Mouse (Mus musculus) limb, embryonic 12.5 days (tissue): ENCODE data around the gene Fam81b. TPM values are rescaled to one million over a fixed set of nuclear protein-coding genes. Genes with fewer than 3 reads are reported as not detected.
"Not testable (repeated sequence)": the region's sequence is repeated elsewhere in the genome, so short reads cannot be mapped to it uniquely, and the experiment has no call there.

ENCODE experiments used
- ATAC-seq: fragments of 200-750 bp; cut with Nextera tagmentation; 2 replicates; pipeline ENCODE4 v1.8.0; 2017; ENCODE audit warnings: low read depth, moderate TSS enrichment; ENCODE audit not compliant: insufficient number of reproducible peaks, insufficient read depth, low FRiP score, low TSS enrichment
- H3K27ac ChIP-seq: fragments of 300-500 bp; sonication (generic); 2 replicates; pipeline ENCODE4 v1.5.1; 2016; ENCODE audit warnings: mild to moderate bottlenecking, moderate library complexity
- H3K27me3 ChIP-seq: fragments of 300-500 bp; sonication (generic); 2 replicates; pipeline ENCODE4 v1.6.1; 2016; ENCODE audit warnings: mild to moderate bottlenecking, moderate library complexity
- H3K36me3 ChIP-seq: fragments of 300-500 bp; sonication (generic); 2 replicates; pipeline ENCODE4 v1.6.1; 2016; ENCODE audit warnings: mild to moderate bottlenecking, moderate library complexity
- H3K4me1 ChIP-seq: fragments of 300-500 bp; sonication (generic); replicated peaks from 2 replicates; pipeline ENCODE4 v1.6.1; 2016
- H3K4me2 ChIP-seq: fragments of 300-500 bp; sonication (generic); 2 replicates; pipeline ENCODE4 v1.6.1; 2016; ENCODE audit warnings: mild to moderate bottlenecking, moderate library complexity
- H3K4me3 ChIP-seq: fragments of 300-500 bp; sonication (generic); replicated peaks from 2 replicates; pipeline ENCODE4 v1.5.1; 2016; ENCODE audit warnings: mild to moderate bottlenecking
- H3K9ac ChIP-seq: fragments of 300-500 bp; sonication (generic); replicated peaks from 2 replicates; pipeline ENCODE4 v1.6.1; 2016; ENCODE audit warnings: mild to moderate bottlenecking, moderate library complexity
- H3K9me3 ChIP-seq: fragments of 300-500 bp; sonication (generic); 2 replicates; pipeline ENCODE4 v1.6.1; 2016; ENCODE audit warnings: mild to moderate bottlenecking, moderate library complexity
- WGBS: fragments of 180-500 bp; shearing (Covaris S2); methylation state at CpG from one replicate; pipeline ENCODE4 v1.1.7; 2016; 5-methylcytosine and 5-hydroxymethylcytosine counted together
- polyA plus RNA-seq: library from polyadenylated mRNA; unstranded; fragments of >200 nt; fragmentation: Nextera tagmentation; extraction: Ambion mirVana; gene quantifications from 2 replicates; pipeline ENCODE4 v1.2.1, GENCODE M21; 2016

The Fam81b gene
- polyA plus RNA-seq: not detected in 2 replicates

- WGBS: 38% methylated on average over 7 of the region's 7 CpGs
- no peak within 1 kb of the TSS for H3K9ac ChIP-seq
- no peaks in the 10 kb centered on the region for H3K9me3 ChIP-seq
- no peak within 1 kb of the TSS for H3K4me2 ChIP-seq
- no peaks in the 10 kb centered on the region for H3K36me3 ChIP-seq
- no peak within 1 kb of the TSS for H3K27ac ChIP-seq
- ATAC-seq: no peak
- H3K4me1 ChIP-seq: no peaks in the 10 kb centered on the region
- no peak within 1 kb of the TSS for H3K4me3 ChIP-seq
- H3K27me3 ChIP-seq: no peaks in the 10 kb centered on the region
These were observed at the start of gene Fam81b for GRCm38 (mm10) chr13:76304637-76305122. Fam81b (minus strand) TSS chr13:76305072.

- not testable (repeated sequence) for H3K4me2 ChIP-seq, H3K36me3 ChIP-seq, H3K4me1 ChIP-seq, H3K4me3 ChIP-seq, H3K9me3 ChIP-seq, ATAC-seq, H3K27me3 ChIP-seq, H3K27ac ChIP-seq, H3K9ac ChIP-seq
- whole genome bisulfite sequencing: 76% methylated on average over 21 of the region's 21 CpGs
These were observed 41.1 kb upstream of the Fam81b start for GRCm38 (mm10) chr13:76345941-76346340.

DNA sequence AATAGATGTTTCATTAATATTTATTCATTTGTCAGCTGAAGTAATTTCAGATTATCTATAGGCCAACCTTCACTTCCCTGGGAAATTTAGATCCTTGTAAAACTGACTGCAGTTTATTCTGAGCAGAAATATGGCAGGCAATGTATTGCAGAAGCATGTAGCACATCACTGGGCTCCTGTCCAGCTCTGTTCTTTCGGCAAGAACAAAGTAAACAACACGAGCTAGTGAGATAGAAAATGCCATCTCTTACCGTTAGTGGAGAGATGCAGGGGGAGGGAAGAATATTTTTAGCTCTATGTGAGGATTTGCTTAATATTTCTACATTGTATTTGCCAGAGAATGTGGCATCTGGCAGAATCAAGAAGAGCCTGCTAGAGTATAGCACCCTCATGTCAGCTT, 13.8 kb upstream of the Fam81b start:
- WGBS: 78% methylated on average over 3 of the region's 3 CpGs
- Histone ChIP-seq H3K27ac (no peak overlapping the region), H3K4me2 (no peak overlapping the region), H3K36me3 (no peaks in the 10 kb centered on the region), H3K27me3 (no peaks in the 10 kb centered on the region), H3K9me3 (no peaks in the 10 kb centered on the region), H3K4me1 (no peaks in the 10 kb centered on the region), H3K4me3 (no peak overlapping the region), H3K9ac (no peak overlapping the region)
- ATAC-seq: no peak

DNA sequence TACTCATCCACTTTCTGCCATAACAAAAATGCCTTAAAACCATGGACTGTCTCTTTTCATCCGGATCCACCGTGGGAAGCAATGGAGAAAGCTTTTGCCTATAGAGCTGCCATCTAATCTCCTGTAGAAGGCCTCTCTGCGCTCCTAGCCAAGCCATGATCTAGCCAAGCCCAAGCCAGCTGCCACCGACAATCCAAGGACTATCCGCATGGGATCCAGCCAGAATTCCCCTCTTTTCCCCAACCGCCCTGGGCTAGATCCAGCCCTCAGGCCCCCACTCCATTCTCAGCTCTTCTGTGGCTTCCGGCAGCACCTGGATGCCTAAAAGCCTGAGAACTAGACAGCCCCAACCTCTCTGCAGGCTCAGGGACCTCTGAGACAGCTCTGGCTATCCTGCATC, 6.7 kb upstream of the Fam81b start:
- H3K9me3 ChIP-seq: no peaks in the 10 kb centered on the region
- WGBS: 89% methylated on average over 7 of the region's 7 CpGs
- H3K4me1 ChIP-seq: no peaks in the 10 kb centered on the region

GRCm38 (mm10) chr13:76308811-76309210, 3.9 kb upstream of the Fam81b start:
- Histone ChIP-seq H3K4me1 (no peaks in the 10 kb centered on the region), H3K9me3 (no peaks in the 10 kb centered on the region), H3K9ac (no peak overlapping the region), H3K4me3 (no peak overlapping the region), H3K27me3 (no peaks in the 10 kb centered on the region), H3K27ac (no peak overlapping the region), H3K4me2 (no peak overlapping the region), H3K36me3 (no peaks in the 10 kb centered on the region)
- no peak for ATAC-seq
- 44% methylated on average over 1 of the region's 1 CpGs for WGBS

More for the DNA sequence above, 6.7 kb upstream of the Fam81b start:
- no peaks in the 10 kb centered on the region for H3K27me3 ChIP-seq
- H3K9ac ChIP-seq: no peak overlapping the region
- ATAC-seq: no peak
- H3K36me3 ChIP-seq: no peaks in the 10 kb centered on the region
- H3K4me3 ChIP-seq: no peak overlapping the region
- no peak overlapping the region for H3K27ac ChIP-seq
- no peak overlapping the region for H3K4me2 ChIP-seq

DNA sequence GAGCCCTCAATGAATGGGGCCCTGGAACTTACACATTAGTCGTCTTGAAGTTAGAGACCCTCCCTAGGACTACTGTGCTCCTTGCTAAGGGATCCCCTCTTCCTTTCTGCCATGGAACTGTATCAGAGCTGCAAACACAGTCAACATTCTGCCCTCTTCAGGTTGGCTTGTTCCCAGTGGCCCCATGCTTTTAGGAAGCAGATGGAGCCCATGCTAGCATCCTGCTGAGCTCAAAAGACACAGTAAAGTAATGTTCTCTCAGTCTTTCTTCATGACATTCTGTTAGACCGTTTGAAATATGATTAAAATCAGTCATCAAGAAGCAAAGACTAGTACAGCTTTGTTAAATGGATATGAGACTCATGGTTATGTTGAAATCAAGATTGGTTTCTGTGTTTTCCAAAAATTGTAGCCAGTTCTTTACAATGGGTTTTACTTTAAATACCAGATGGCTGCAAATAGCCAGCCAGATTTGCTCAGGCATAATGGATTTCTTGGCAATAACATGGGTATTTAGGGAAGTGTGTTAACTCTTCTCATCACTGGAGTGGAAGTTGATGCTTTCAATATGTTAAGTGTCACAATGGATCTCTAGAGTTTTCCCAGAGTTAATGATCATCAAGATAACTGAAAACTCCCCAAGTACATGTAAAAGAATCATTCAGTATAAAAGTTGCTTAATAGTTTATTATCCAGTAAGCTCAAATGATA, 938 bp upstream of the Fam81b start:
- Histone ChIP-seq H3K27ac (no peak overlapping the region), H3K4me3 (no peak overlapping the region), H3K9me3 (no peaks in the 10 kb centered on the region), H3K27me3 (no peaks in the 10 kb centered on the region), H3K9ac (no peak overlapping the region), H3K4me1 (no peaks in the 10 kb centered on the region), H3K36me3 (no peaks in the 10 kb centered on the region), H3K4me2 (no peak overlapping the region)
- no peak for ATAC-seq
- 55% methylated on average over 2 of the region's 2 CpGs for WGBS

DNA sequence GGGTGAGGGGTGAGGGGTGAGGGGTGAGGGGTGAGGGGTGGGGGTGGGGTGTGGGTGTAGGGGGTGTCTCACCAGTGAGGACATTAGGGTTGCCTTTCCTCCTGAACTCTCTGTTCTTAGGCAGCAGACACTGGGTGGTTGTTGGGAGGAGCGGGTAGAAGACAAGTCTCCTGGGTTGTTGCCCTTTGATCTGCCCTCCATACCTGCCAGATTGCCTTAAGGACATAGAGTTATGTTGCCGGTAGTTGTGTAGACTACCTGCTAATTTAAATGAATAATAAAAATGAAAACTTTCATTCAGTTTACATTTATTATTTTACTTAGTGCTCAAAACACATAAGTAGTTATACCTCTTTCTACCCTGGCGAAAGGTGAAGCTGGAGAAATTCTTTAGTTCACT, 369 bp upstream of the Fam81b start:
- H3K27me3 ChIP-seq: no peaks in the 10 kb centered on the region
- 87% methylated on average over 3 of the region's 3 CpGs for WGBS
- no peaks in the 10 kb centered on the region for H3K9me3 ChIP-seq
- H3K4me2 ChIP-seq: no peak overlapping the region
- H3K36me3 ChIP-seq: no peaks in the 10 kb centered on the region
- H3K27ac ChIP-seq: no peak overlapping the region
- no peak overlapping the region for H3K9ac ChIP-seq
- ATAC-seq: no peak
- no peaks in the 10 kb centered on the region for H3K4me1 ChIP-seq
- no peak overlapping the region for H3K4me3 ChIP-seq

GRCm38 (mm10) chr13:76304201-76304600, 671 bp downstream of the Fam81b start:
- ATAC-seq: no peak
- Histone ChIP-seq H3K27ac (no peak overlapping the region), H3K27me3 (no peaks in the 10 kb centered on the region), H3K9ac (no peak overlapping the region), H3K9me3 (no peaks in the 10 kb centered on the region), H3K4me1 (no peaks in the 10 kb centered on the region), H3K4me3 (no peak overlapping the region), H3K4me2 (no peak overlapping the region), H3K36me3 (no peaks in the 10 kb centered on the region)
- 84% methylated on average over 1 of the region's 1 CpGs for whole genome bisulfite sequencing

GRCm38 (mm10) chr13:76303160-76303559, 1.7 kb downstream of the Fam81b start:
- no peak overlapping the region for H3K4me2 ChIP-seq
- H3K9ac ChIP-seq: no peak overlapping the region
- H3K4me3 ChIP-seq: no peak overlapping the region
- no peaks in the 10 kb centered on the region for H3K27me3 ChIP-seq
- H3K9me3 ChIP-seq: no peaks in the 10 kb centered on the region
- no peaks in the 10 kb centered on the region for H3K4me1 ChIP-seq
- no peak overlapping the region for H3K27ac ChIP-seq
- 80% methylated on average over 1 of the region's 1 CpGs for WGBS
- H3K36me3 ChIP-seq: no peaks in the 10 kb centered on the region
- no peak for ATAC-seq

GRCm38 (mm10) chr13:76302056-76302455, 2.8 kb downstream of the Fam81b start:
- Histone ChIP-seq H3K4me3 (no peak overlapping the region), H3K27ac (no peak overlapping the region), H3K4me2 (no peak overlapping the region), H3K9ac (no peak overlapping the region), H3K27me3 (no peaks in the 10 kb centered on the region), H3K4me1 (no peaks in the 10 kb centered on the region), H3K9me3 (no peaks in the 10 kb centered on the region), H3K36me3 (no peaks in the 10 kb centered on the region)
- WGBS: 87% methylated on average over 2 of the region's 2 CpGs
- ATAC-seq: no peak

GRCm38 (mm10) chr13:76292050-76292449, 12.8 kb downstream of the Fam81b start:
- no peaks in the 10 kb centered on the region for H3K36me3 ChIP-seq
- no peak for ATAC-seq
- no peaks in the 10 kb centered on the region for H3K27me3 ChIP-seq
- H3K27ac ChIP-seq: no peak overlapping the region
- H3K4me2 ChIP-seq: no peak overlapping the region
- 76% methylated on average over 4 of the region's 4 CpGs for WGBS
- no peaks in the 10 kb centered on the region for H3K4me1 ChIP-seq
- no peaks in the 10 kb centered on the region for H3K9me3 ChIP-seq
- H3K4me3 ChIP-seq: no peak overlapping the region
- no peak overlapping the region for H3K9ac ChIP-seq

GRCm38 (mm10) chr13:76284597-76284996, 20.3 kb downstream of the Fam81b start:
- ATAC-seq: no peak
- Histone ChIP-seq H3K4me2 (no peak overlapping the region), H3K4me3 (no peak overlapping the region), H3K27me3 (no peaks in the 10 kb centered on the region), H3K9me3 (no peaks in the 10 kb centered on the region), H3K4me1 (no peaks in the 10 kb centered on the region), H3K9ac (no peak overlapping the region), H3K36me3 (no peaks in the 10 kb centered on the region), H3K27ac (no peak overlapping the region)
- 93% methylated on average over 3 of the region's 3 CpGs for WGBS
